Mouse (Mus musculus): ENCODE measurements at regions not wholly inside any gene's neighbourhood (a gene's known extent, or its start where the extent isn't known, plus 50 kb on each side); places are given as distances from the start of the nearest gene placed in this dataset.

- H3K9me3 ChIP-seq, result no peaks in the 10 kb centered on the region
- no peak overlapping the region for H3K27ac ChIP-seq (replicated peaks)
- H3K9ac ChIP-seq, result no peak overlapping the region
- no peak overlapping the region for H3K4me3 ChIP-seq
- 83% methylated on average over 4 of the region's 4 CpGs for WGBS
- no peaks in the 10 kb centered on the region for H3K27me3 ChIP-seq
- H3K4me1 ChIP-seq (replicated peaks), result no peaks in the 10 kb centered on the region
- no peak overlapping the region for H3K4me2 ChIP-seq
- no peaks in the 10 kb centered on the region for H3K36me3 ChIP-seq
- ATAC-seq (ENCODE audit: low read depth), result no peak
These were observed 67.8 kb upstream of the Nectin3 start for GRCm38 (mm10) chr16:46566020-46566581.

GRCm38 (mm10) chr16:46557281-46557680 is 59.0 kb upstream of the Nectin3 start:
- no peaks in the 10 kb centered on the region for H3K4me1 ChIP-seq (replicated peaks)
- WGBS, result 78% methylated on average over 3 of the region's 3 CpGs

GRCm38 (mm10) chr16:46548207-46548606 is 49.9 kb upstream of the Nectin3 start:
- no peak for ATAC-seq (ENCODE audit: low read depth)
- Histone ChIP-seq H3K9ac (no peak overlapping the region), H3K4me3 (no peak overlapping the region)

More at GRCm38 (mm10) chr16:46557281-46557680, 59.0 kb upstream of the Nectin3 start:
- Histone ChIP-seq H3K4me3 (no peak overlapping the region), H3K36me3 (no peaks in the 10 kb centered on the region), H3K27me3 (no peaks in the 10 kb centered on the region), H3K9me3 (no peaks in the 10 kb centered on the region), H3K9ac (no peak overlapping the region), H3K27ac (replicated peaks) (no peak overlapping the region), H3K4me2 (no peak overlapping the region)
- no peak for ATAC-seq (ENCODE audit: low read depth)

More at GRCm38 (mm10) chr16:46548207-46548606, 49.9 kb upstream of the Nectin3 start:
- H3K4me2 ChIP-seq, result no peak overlapping the region
- no peaks in the 10 kb centered on the region for H3K4me1 ChIP-seq (replicated peaks)
- H3K9me3 ChIP-seq, result no peaks in the 10 kb centered on the region
- H3K27ac ChIP-seq (replicated peaks), result no peak overlapping the region
- WGBS, result 26% methylated on average over 1 of the region's 1 CpGs
- no peaks in the 10 kb centered on the region for H3K36me3 ChIP-seq
- H3K27me3 ChIP-seq, result no peaks in the 10 kb centered on the region
